Mouse (Mus musculus): ENCODE measurements around the gene Mcub.

Gene Mcub

GRCm38 (mm10) chr3:129969432-129970395 is at the start of gene Mcub:
Gene Mcub (minus strand): TSS chr3:129970206.
- peak in 1 of 2 experiments; percentile 9 for DNase-seq

GRCm38 (mm10) chr3:130012943-130013342 is 42.9 kb upstream of the Mcub start:
- no peak for DNase-seq

GRCm38 (mm10) chr3:130011236-130011635 is 41.2 kb upstream of the Mcub start:
- no peak for DNase-seq

- DNase-seq, result no peak
Observed at GRCm38 (mm10) chr3:130006141-130006540, 36.1 kb upstream of the Mcub start.

- no peak for DNase-seq
Observed at GRCm38 (mm10) chr3:130000926-130001325, 30.9 kb upstream of the Mcub start.

GRCm38 (mm10) chr3:129998526-129998925 is 28.5 kb upstream of the Mcub start:
- DNase-seq, result no peak

- DNase-seq, result no peak
Observed at GRCm38 (mm10) chr3:129998001-129998400, 28.0 kb upstream of the Mcub start.

GRCm38 (mm10) chr3:129997324-129997723 is 27.3 kb upstream of the Mcub start:
- no peak for DNase-seq

GRCm38 (mm10) chr3:129987297-129987696 is 17.3 kb upstream of the Mcub start:
- DNase-seq, result no peak

- DNase-seq, result no peak
Observed at GRCm38 (mm10) chr3:129985335-129985734, 15.3 kb upstream of the Mcub start.

- no peak for DNase-seq
Observed at GRCm38 (mm10) chr3:129984797-129985196, 14.8 kb upstream of the Mcub start.

- DNase-seq, result no peak
Observed at GRCm38 (mm10) chr3:129982271-129982670, 12.3 kb upstream of the Mcub start.

GRCm38 (mm10) chr3:129981756-129982155 is 11.8 kb upstream of the Mcub start:
- no peak for DNase-seq

- no peak for DNase-seq
Observed at GRCm38 (mm10) chr3:129979510-129979909, 9.5 kb upstream of the Mcub start.

GRCm38 (mm10) chr3:129978716-129979115 is 8.7 kb upstream of the Mcub start:
- DNase-seq, result no peak

- DNase-seq, result no peak
Observed at GRCm38 (mm10) chr3:129976317-129976716, 6.3 kb upstream of the Mcub start.

GRCm38 (mm10) chr3:129970529-129971515 is 816 bp upstream of the Mcub start:
- no peak for DNase-seq

- DNase-seq, result no peak
Observed at GRCm38 (mm10) chr3:129969031-129969430, 975 bp downstream of the Mcub start.

- DNase-seq, result no peak
Observed at GRCm38 (mm10) chr3:129967874-129968273, 2.1 kb downstream of the Mcub start.

GRCm38 (mm10) chr3:129964681-129965080 is 5.3 kb downstream of the Mcub start:
- DNase-seq, result no peak

GRCm38 (mm10) chr3:129962533-129962932 is 7.5 kb downstream of the Mcub start:
- no peak for DNase-seq

- no peak for DNase-seq
Observed at GRCm38 (mm10) chr3:129953296-129953695, 16.7 kb downstream of the Mcub start.

GRCm38 (mm10) chr3:129949158-129949773 is 20.7 kb downstream of the Mcub start:
- no peak for DNase-seq
